Mouse (Mus musculus) erythroblast, embryonic 14.5 days (primary cell): ENCODE results near the gene Adpgk.

ENCODE experiments used
- GATA1 ChIP-seq: IDR thresholded peaks from 2 replicates; pipeline ENCODE4 v1.6.1; 2012; ENCODE audit warnings: low read length, inconsistent platforms, mixed read lengths
- TAL1 ChIP-seq: IDR thresholded peaks from 3 replicates; pipeline ENCODE4 v1.6.1; 2012; ENCODE audit warnings: low read length, inconsistent platforms, mixed read lengths

GRCm38 (mm10) chr9:59310582-59311283 is 19.4 kb downstream of the Adpgk start:
- no peak for TF ChIP-seq GATA1
- TF ChIP-seq TAL1, result no peak
